8 mouse cellular contexts compared by ENCODE assay signal in genomic region chr17:28802006-28802481, GRCm38 (mm10). TPM values are rescaled to one million over a fixed set of nuclear protein-coding genes. Genes with fewer than 3 reads are reported as not detected.
DNase-seq lines count a peak whose midpoint lies in the region; ATAC-seq and TF ChIP-seq lines count a peak whose summit lies in the region.

No protein-coding gene starts in this region.

- H3K4me1 ChIP-seq in hindbrain, embryonic 14.5 days (replicated peaks; ENCODE audit: control insufficient read depth, insufficient read depth, low read length) = peaks cover 27% of the 10 kb centered on the region
- H3K4me1 ChIP-seq in midbrain, embryonic 15.5 days = peaks cover 31% of the 10 kb centered on the region

- no peaks in the 10 kb centered on the region for H3K27me3 ChIP-seq in hindbrain, embryonic 14.5 days (ENCODE audit: control insufficient read depth, insufficient read depth, low read length)
- no peaks in the 10 kb centered on the region for H3K27me3 ChIP-seq in midbrain, embryonic 15.5 days (replicated peaks)

- peak overlapping the region; percentile 96 for H3K27ac ChIP-seq in gastrocnemius, adult 2 months
- peak overlapping the region; percentile 99 for H3K27ac ChIP-seq in hindbrain, embryonic 14.5 days
- peak overlapping the region; percentile 99 for H3K27ac ChIP-seq in midbrain, embryonic 15.5 days

- H3K9ac ChIP-seq in hindbrain, embryonic 14.5 days = peak overlapping the region; percentile 99
- H3K9ac ChIP-seq in midbrain, embryonic 15.5 days = peak overlapping the region; percentile 36

- H3K9me3 ChIP-seq in hindbrain, embryonic 14.5 days (ENCODE audit: control insufficient read depth, low read length) = no peaks in the 10 kb centered on the region
- H3K9me3 ChIP-seq in midbrain, embryonic 15.5 days = no peaks in the 10 kb centered on the region

- DNase-seq in gastrocnemius, adult 2 months = peak; percentile 44
- no peak for DNase-seq in gastrocnemius, postnatal 36 days
- peak; percentile 63 to 65 for DNase-seq in spleen, postnatal 10 days (ENCODE audit: low spot score in 2 of 2)
- no peak for DNase-seq in spleen, adult 12 weeks (ENCODE audit: low spot score)
- DNase-seq in hindbrain, embryonic 14.5 days (ENCODE audit: low spot score) = no peak
- no peak for DNase-seq in layer of hippocampus, adult 9-10 months (ENCODE audit: low spot score)

- peak overlapping the region; percentile 91 for H3K4me2 ChIP-seq in hindbrain, embryonic 14.5 days (replicated peaks)
- H3K4me2 ChIP-seq in midbrain, embryonic 15.5 days = peak overlapping the region; percentile 94

- H3K36me3 ChIP-seq in hindbrain, embryonic 14.5 days (replicated peaks; ENCODE audit: control insufficient read depth, insufficient read depth) = peaks cover 12% of the 10 kb centered on the region
- peaks cover 10% of the 10 kb centered on the region for H3K36me3 ChIP-seq in midbrain, embryonic 15.5 days (replicated peaks)

- 2% methylated on average over 18 of the region's 18 CpGs for WGBS in hindbrain, embryonic 14.5 days
- WGBS in midbrain, embryonic 15.5 days = 1% methylated on average over 18 of the region's 18 CpGs

- no peak for ATAC-seq in hindbrain, embryonic 14.5 days (ENCODE audit: low FRiP score)
- ATAC-seq in midbrain, embryonic 15.5 days (replicated peaks) = no peak
- no peak for ATAC-seq in frontal cortex, adult (ENCODE audit: low TSS enrichment)

- no peak for TF ChIP-seq CTCF in gastrocnemius, adult 2 months (IDR thresholded peaks at IDR 0.05)

- intact Hi-C loops in gastrocnemius, adult 2 months (cut with DNase I) = no loop called here
- intact Hi-C loops in gastrocnemius, postnatal 36 days (cut with DNase I) = loop anchor here (5.0 kb wide), 1 partner anchor 110 kb away; the partner anchor contains the start of genes Mapk14 and Slc26a8

- peak overlapping the region; percentile 79 for H3K4me3 ChIP-seq in gastrocnemius, adult 2 months
- H3K4me3 ChIP-seq in hindbrain, embryonic 14.5 days (replicated peaks; ENCODE audit: low read length) = peak overlapping the region; percentile 72
- H3K4me3 ChIP-seq in midbrain, embryonic 15.5 days = peak overlapping the region; percentile 76

RNA-seq across cellular contexts. Expression of gene Brpf3, which starts 1.2 kb away (rescaled TPM):
- total RNA-seq in gastrocnemius, adult 2 months (2021) = 10 to 100 TPM; 15.5 to 16.2 TPM
- 10 to 100 TPM; 12.5 to 20.2 TPM for total RNA-seq in gastrocnemius, postnatal 36 days (2021)
- 8.0 and 8.9 TPM in 2 replicates for polyA plus RNA-seq in hindbrain, embryonic 14.5 days (2014; fragmentation: Nextera tagmentation; extraction: Ambion mirVana)
- polyA plus RNA-seq in midbrain, embryonic 15.5 days (2015; fragmentation: Nextera tagmentation; extraction: Ambion mirVana) = 6.9 and 9.5 TPM in 2 replicates

RNA-seq across cellular contexts. Expression of gene Mapk13, which starts 32.9 kb away (rescaled TPM):
- under 1 TPM in 1 of 2 experiments, not detected in 1; 0.13 TPM for total RNA-seq in gastrocnemius, adult 2 months (2021)
- not detected for total RNA-seq in gastrocnemius, postnatal 36 days (2021)
- polyA plus RNA-seq in hindbrain, embryonic 14.5 days (2014; fragmentation: Nextera tagmentation; extraction: Ambion mirVana) = 0.56 and 1.6 TPM in 2 replicates
- 0.86 and 1.1 TPM in 2 replicates for polyA plus RNA-seq in midbrain, embryonic 15.5 days (2015; fragmentation: Nextera tagmentation; extraction: Ambion mirVana)

RNA-seq across cellular contexts. Expression of gene Pnpla1, which starts 56.2 kb away (rescaled TPM):
- total RNA-seq in gastrocnemius, adult 2 months (2021) = not detected
- total RNA-seq in gastrocnemius, postnatal 36 days (2021) = not detected
- polyA plus RNA-seq in hindbrain, embryonic 14.5 days (2014; fragmentation: Nextera tagmentation; extraction: Ambion mirVana) = 0.07 TPM in 1 of 2 replicates, not detected in the other
- polyA plus RNA-seq in midbrain, embryonic 15.5 days (2015; fragmentation: Nextera tagmentation; extraction: Ambion mirVana) = 0.05 and 0.10 TPM in 2 replicates

Comparison
In these comparisons a context has a peak if more than half of its experiments do, and no peak if none do; other contexts are left out.
1. DNase-seq: peak in gastrocnemius, adult 2 months (single experiment) and spleen, postnatal 10 days (2 of 2); none in gastrocnemius, postnatal 36 days (0 of 2), spleen, adult 12 weeks (single experiment), hindbrain, embryonic 14.5 days (single experiment) and layer of hippocampus, adult 9-10 months (single experiment).
2. Peak in every context shown above with its lines, with median percentiles within 50 percentile points of each other: H3K27ac ChIP-seq and H3K4me3 ChIP-seq.